Mouse (Mus musculus) cortical plate, adult 2 months (tissue): ENCODE measurements around the gene Hip1r.

Experiments
- CTCF ChIP-seq: fragments of 200-500 bp; IDR thresholded peaks from 2 replicates; pipeline ENCODE4 v1.5.1; 2011; ENCODE audit warnings: mild to moderate bottlenecking, control low read depth, low read length; ENCODE audit not compliant: insufficient read depth; ENCODE audit errors: extremely low read depth
- POLR2A ChIP-seq: fragments of 200-500 bp; IDR thresholded peaks from 2 replicates; pipeline ENCODE4 v1.6.1; 2011; ENCODE audit warnings: mild to moderate bottlenecking, low read length, control low read depth; ENCODE audit not compliant: insufficient read depth; ENCODE audit errors: extremely low read depth

GRCm38 (mm10) chr5:123935931-123936330 lies 37.5 kb upstream of the Hip1r start:
- TF ChIP-seq CTCF (no peak), POLR2A (no peak)
